Mouse (Mus musculus) forebrain, embryonic 15.5 days (tissue): ENCODE results near the gene Rnd2. TPM values are rescaled to one million over a fixed set of nuclear protein-coding genes. Genes with fewer than 3 reads are reported as not detected.

ENCODE experiments used
- ATAC-seq: fragments of 200-750 bp; cut with Nextera tagmentation; replicated peaks from 2 replicates; pipeline ENCODE4 v1.8.0; 2017; ENCODE audit warnings: mild to moderate bottlenecking, moderate TSS enrichment, moderate library complexity
- H3K27ac ChIP-seq: fragments of 300-500 bp; sonication (generic); replicated peaks from 2 replicates; pipeline ENCODE4 v1.5.1; 2015; ENCODE audit warnings: mild to moderate bottlenecking, inconsistent platforms
- H3K27me3 ChIP-seq: fragments of 300-500 bp; sonication (generic); 2 replicates; pipeline ENCODE4 v1.6.1; 2015; ENCODE audit warnings: inconsistent platforms
- H3K36me3 ChIP-seq: fragments of 300-500 bp; sonication (generic); 2 replicates; pipeline ENCODE4 v1.6.1; 2015; ENCODE audit warnings: mild to moderate bottlenecking, inconsistent platforms
- H3K4me1 ChIP-seq: fragments of 300-500 bp; sonication (generic); 2 replicates; pipeline ENCODE4 v1.6.1; 2015; ENCODE audit warnings: inconsistent platforms
- H3K4me2 ChIP-seq: fragments of 300-500 bp; sonication (generic); replicated peaks from 2 replicates; pipeline ENCODE4 v1.6.1; 2015; ENCODE audit warnings: mild to moderate bottlenecking, inconsistent platforms
- H3K4me3 ChIP-seq: fragments of 300-500 bp; sonication (generic); 2 replicates; pipeline ENCODE4 v1.5.1; 2015; ENCODE audit warnings: mild to moderate bottlenecking, inconsistent platforms
- H3K9ac ChIP-seq: fragments of 300-500 bp; sonication (generic); replicated peaks from 2 replicates; pipeline ENCODE4 v1.6.1; 2015; ENCODE audit warnings: mild to moderate bottlenecking, inconsistent platforms
- H3K9me3 ChIP-seq: fragments of 300-500 bp; sonication (generic); 2 replicates; pipeline ENCODE4 v1.6.1; 2016; ENCODE audit warnings: inconsistent platforms
- WGBS: fragments of 180-500 bp; shearing (Covaris S2); methylation state at CpG from one replicate; pipeline ENCODE4 v1.1.7; 2015; ENCODE audit warnings: mixed read lengths; 5-methylcytosine and 5-hydroxymethylcytosine counted together
- polyA plus RNA-seq: library from polyadenylated mRNA; unstranded; fragments of >200 nt; fragmentation: Nextera tagmentation; extraction: Ambion mirVana; gene quantifications from 2 replicates; pipeline ENCODE4 v1.2.1, GENCODE M21; 2015

Rnd2 gene
- 121 and 142 TPM in 2 replicates for polyA plus RNA-seq

DNA sequence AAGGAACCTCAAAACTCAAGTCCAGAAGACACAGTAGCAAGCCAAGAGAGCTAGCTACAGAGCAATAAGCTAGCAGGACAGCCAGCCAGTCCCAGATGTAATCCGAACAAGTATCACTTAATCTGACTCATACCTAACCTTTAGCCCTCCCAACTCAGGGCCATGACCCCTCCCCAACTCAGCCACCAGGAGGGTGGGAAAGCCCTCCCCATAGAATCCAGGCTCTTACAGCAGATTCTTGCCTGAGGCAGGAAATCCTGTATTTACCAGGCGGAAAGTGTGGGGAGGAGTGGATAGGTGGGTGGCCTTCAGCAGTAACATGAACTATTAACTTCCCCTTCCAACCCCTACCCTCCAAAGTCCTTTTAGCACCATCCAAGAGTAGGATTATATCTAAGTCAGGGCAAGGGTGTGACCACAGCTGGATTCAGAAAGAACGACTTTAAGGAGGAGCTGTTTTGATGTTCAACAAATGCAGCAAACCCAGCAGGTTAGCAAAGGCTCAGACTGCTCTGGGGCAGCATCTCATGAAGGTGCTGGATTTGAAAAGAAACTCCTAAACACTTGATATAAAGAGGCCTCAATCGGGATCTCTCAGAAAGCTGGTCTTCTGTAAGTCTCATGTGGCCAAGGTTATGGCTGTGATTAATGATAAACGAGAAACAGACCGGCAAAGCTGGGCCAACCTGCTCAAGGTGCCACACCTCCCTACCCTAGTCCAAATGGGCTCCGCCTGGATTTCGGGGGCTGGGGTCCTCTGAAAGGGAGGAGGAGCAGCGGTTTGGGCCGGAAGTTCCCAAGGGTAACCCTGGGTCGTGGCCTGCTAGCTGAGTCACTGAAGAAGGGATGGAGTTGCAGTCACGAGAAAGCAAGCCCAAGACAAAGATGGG is at the start of gene Rnd2:
TSS of gene Rnd2 (plus strand) at position 789 of the 890 bp plus-strand sequence.
- peak within 1 kb of the TSS; percentile 79 for H3K4me3 ChIP-seq
- H3K9me3 ChIP-seq: no peaks in the 10 kb centered on the region
- peak within 1 kb of the TSS; percentile 88 for H3K27ac ChIP-seq
- peak within 1 kb of the TSS; percentile 86 for H3K9ac ChIP-seq
- 13% methylated on average over 12 of the region's 12 CpGs for WGBS
- H3K4me2 ChIP-seq: peak within 1 kb of the TSS; percentile 83
- H3K36me3 ChIP-seq: peaks cover 29% of the 10 kb centered on the region
- no peaks in the 10 kb centered on the region for H3K27me3 ChIP-seq
- peaks cover 58% of the 10 kb centered on the region for H3K4me1 ChIP-seq
- ATAC-seq: no peak

DNA sequence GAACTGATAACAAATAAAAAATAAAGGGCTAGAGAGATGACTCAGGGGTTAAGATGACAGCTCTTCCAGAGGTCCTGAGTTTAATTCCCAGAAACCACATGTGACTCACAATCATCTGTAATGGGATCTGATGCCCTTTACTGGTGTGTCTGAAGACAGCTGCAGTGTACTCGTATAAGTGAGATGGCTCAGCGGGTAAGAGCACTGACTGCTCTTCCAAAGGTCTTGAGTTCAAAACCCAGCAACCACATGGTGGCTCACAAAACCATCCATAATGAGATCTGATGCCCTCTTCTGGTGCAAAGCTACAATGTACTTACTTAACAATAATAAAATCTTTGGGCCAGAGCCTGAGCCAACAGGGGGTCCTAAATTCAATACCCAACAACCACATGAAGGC is 49.5 kb upstream of the Rnd2 start:
- Histone ChIP-seq H3K36me3 (peaks cover 31% of the 10 kb centered on the region), H3K9ac (no peak overlapping the region), H3K4me3 (no peak overlapping the region), H3K4me2 (no peak overlapping the region), H3K27ac (no peak overlapping the region), H3K9me3 (no peaks in the 10 kb centered on the region), H3K27me3 (no peaks in the 10 kb centered on the region), H3K4me1 (peaks cover 13% of the 10 kb centered on the region)
- ATAC-seq: no peak
- 83% methylated on average over 2 of the region's 2 CpGs for WGBS

DNA sequence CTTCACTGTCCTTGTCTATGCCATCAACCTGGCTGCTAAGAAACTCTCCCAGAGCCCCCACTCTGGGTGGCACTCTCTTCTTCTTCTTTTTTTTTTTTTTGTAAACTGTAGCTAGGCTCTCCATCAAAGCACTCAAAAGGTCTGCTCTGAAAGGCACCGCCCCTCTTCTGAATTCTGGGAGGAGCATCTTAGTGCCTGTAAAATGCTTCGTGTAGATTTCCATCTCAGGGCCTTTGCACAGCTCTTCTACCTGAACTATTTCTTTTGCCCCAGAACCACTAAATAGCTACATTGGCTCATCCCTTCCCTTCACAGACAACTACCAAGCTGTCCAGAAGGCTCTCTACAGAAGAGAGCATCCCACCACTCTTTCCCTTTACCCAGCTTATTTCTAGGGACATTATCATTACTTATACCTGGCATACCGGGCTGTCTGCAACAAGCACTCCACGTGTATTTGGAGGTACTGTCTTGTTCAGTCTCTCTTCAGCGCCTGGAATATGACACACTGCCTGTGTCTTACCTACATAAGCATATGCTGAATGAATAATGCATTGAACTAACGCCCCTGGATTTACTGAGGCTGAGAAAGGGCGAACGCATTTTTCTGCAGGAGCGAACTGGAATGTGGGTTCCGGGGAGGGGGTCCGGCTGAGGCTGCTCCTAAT is 48.2 kb upstream of the Rnd2 start:
- peak overlapping the region; percentile 88 for H3K4me3 ChIP-seq
- H3K27ac ChIP-seq: peak overlapping the region; percentile 89
- H3K9ac ChIP-seq: peak overlapping the region; percentile 83
- H3K27me3 ChIP-seq: no peaks in the 10 kb centered on the region
- H3K36me3 ChIP-seq: peaks cover 20% of the 10 kb centered on the region
- peak; percentile 70; the same call in 1 of the 2 replicates for ATAC-seq
- peak overlapping the region; percentile 73 for H3K4me2 ChIP-seq
- WGBS: under 1% methylated on average over 11 of the region's 11 CpGs
- H3K9me3 ChIP-seq: no peaks in the 10 kb centered on the region
- H3K4me1 ChIP-seq: peaks cover 13% of the 10 kb centered on the region

DNA sequence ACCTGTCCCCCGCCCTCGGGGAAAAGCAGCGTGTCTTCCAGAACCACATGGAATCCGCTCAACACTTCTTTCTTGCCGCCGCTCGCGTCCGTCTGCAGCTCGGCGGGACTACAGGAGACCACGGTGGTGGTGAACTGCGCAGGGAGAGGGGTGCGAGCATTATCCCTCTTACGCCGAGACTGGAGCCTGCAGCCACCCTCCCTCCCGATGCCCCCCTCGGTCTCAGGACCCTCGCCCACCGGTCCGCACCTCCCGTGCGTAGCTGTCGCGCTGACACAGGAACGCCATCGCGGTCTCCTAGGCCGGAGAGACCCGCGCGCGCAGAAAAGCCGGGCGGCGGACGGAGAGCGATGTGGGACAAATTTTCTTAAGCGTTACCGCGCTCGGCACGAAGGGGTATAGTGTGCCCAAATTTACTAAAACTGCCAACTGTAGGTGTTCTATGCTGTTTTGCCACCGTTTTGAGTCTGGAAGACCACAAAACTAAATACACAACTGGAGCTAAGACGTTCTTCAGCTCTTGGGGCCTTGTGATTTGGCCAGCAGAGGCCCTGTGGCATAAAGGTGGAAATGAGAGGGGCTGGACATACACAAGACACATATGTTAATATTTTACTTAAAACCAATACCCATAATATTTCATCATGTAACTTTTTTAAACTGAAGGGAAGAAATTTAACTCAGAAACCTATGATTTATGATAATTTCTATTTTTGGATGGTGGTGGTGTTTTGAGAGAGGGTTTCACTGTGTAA is 47.5 kb upstream of the Rnd2 start, which contains the start of gene Aarsd1:
TSS of gene Aarsd1 (minus strand) at position 515 of the 755 bp plus-strand sequence.
- Histone ChIP-seq H3K27me3 (no peaks in the 10 kb centered on the region), H3K9ac (peak within 1 kb of the TSS; percentile 83), H3K4me1 (peaks cover 13% of the 10 kb centered on the region), H3K36me3 (peaks cover 13% of the 10 kb centered on the region), H3K4me3 (peak within 1 kb of the TSS; percentile 88), H3K4me2 (peak within 1 kb of the TSS; percentile 73), H3K9me3 (no peaks in the 10 kb centered on the region), H3K27ac (peak within 1 kb of the TSS; percentile 89)
- ATAC-seq: peak; percentile 90
- 0% methylated on average over 45 of the region's 45 CpGs for WGBS

DNA sequence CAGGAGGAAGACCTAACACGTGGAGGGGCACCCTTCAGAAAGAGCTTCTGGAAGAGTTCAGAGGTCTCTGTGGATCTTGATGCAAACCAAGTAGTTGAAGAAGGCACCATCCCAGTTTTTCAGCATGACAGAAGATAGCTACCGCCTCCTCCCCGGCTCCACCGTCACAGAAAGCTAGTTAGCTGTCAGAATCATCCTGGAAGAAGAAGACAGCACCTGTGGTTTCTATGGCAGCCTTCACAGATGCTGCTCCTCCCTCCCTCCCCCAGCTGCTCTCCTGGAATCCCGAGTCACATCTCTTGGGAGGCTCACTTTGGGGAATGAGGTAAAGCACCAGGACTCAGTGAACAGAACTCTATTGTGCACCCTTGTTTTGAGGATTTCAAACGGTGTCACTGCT is 45.8 kb upstream of the Rnd2 start:
- H3K4me2 ChIP-seq: no peak overlapping the region
- peaks cover 13% of the 10 kb centered on the region for H3K4me1 ChIP-seq
- 55% methylated on average over 6 of the region's 6 CpGs for WGBS
- H3K9me3 ChIP-seq: no peaks in the 10 kb centered on the region
- H3K4me3 ChIP-seq: no peak overlapping the region
- H3K36me3 ChIP-seq: peaks cover 2% of the 10 kb centered on the region; the same call in 1 of the 2 replicates
- H3K9ac ChIP-seq: no peak overlapping the region
- no peak for ATAC-seq
- no peaks in the 10 kb centered on the region for H3K27me3 ChIP-seq
- H3K27ac ChIP-seq: no peak overlapping the region

DNA sequence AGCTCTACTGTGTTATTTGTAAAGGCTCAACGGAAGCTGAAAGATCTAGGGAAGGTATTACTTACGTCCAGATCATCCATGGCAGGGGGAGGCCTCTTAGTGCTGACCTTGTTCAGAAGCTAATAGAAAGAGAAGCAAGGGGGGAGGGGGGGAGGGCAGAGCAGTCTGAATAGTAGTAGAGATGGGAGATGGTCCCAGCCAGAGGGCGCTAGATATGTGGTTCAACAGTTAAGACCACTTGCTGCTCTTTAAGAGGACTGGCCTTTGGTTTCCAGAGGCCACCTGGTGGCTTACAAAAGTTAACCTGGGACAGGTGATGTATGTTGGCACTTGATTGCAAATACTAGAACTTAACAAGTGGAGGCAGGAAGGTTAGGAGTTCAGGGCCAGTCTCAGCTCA is 45.2 kb upstream of the Rnd2 start:
- Histone ChIP-seq H3K27me3 (no peaks in the 10 kb centered on the region), H3K4me1 (peaks cover 19% of the 10 kb centered on the region), H3K4me2 (no peak overlapping the region), H3K9me3 (no peaks in the 10 kb centered on the region), H3K27ac (no peak overlapping the region), H3K9ac (no peak overlapping the region), H3K4me3 (no peak overlapping the region), H3K36me3 (no peaks in the 10 kb centered on the region)
- WGBS: 8% methylated on average over 3 of the region's 3 CpGs
- no peak for ATAC-seq

DNA sequence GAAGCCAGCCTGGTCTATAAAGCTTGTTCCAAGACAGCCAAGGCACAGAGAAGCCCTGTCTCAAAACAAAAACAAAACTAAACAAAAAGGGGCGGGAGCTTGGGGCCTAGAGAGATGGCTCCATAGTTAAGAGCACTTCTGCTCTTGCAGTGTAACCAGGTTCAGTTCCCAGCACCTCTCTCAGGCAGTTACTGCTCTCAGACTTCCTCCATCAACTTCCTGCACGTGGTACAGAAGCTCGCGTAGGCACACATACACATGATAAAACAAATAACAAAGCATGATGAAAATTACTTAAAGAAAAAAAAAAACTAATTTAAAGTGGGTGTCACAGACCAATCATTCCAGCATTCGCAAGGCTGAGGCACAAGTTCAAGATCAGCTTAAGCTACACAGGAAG is 44.7 kb upstream of the Rnd2 start:
- H3K4me3 ChIP-seq: no peak overlapping the region
- no peaks in the 10 kb centered on the region for H3K36me3 ChIP-seq
- no peaks in the 10 kb centered on the region for H3K9me3 ChIP-seq
- H3K27me3 ChIP-seq: no peaks in the 10 kb centered on the region
- H3K27ac ChIP-seq: no peak overlapping the region
- 86% methylated on average over 5 of the region's 5 CpGs for WGBS
- no peak overlapping the region for H3K4me2 ChIP-seq
- H3K4me1 ChIP-seq: peaks cover 20% of the 10 kb centered on the region
- no peak for ATAC-seq
- no peak overlapping the region for H3K9ac ChIP-seq

DNA sequence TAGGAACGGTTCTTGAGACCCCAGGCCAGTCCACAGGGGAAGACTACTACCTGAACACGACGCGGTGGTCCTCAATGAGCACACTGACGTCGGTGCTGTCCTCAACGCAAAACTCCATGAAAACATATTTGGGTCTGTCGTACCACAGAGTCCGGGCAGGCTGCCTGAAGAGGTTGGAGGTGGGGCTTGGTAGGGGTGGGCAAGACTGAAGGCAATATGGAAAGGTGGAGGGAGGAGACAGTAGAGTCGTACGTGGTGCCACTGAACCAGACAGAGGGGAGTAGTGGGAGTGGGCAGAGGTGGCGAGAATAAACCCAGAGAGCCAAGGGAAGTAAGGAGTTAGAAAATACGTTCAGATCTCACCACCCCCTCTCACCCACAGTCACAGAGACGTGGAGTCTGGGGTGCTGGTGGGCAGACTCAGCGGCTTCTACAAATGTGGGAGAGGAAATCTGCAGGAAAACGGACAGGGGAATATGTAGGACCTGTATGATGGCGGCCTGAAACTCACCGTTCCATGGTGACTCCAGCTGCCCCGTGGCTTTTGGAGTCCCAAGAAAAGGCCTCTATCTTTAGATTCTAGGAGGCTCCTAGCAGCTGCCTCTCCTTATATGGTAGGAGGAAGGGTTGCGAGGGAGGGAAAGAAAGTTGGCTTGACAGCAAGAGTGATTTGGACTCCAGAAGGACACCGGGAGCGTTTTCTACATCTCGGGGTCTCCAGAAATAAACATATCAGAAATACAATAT is 40.5 kb upstream of the Rnd2 start, which contains the start of gene Gm27029:
TSS of gene Gm27029 (minus strand) at position 692 of the 747 bp plus-strand sequence.
- peaks cover 2% of the 10 kb centered on the region; the same call in 1 of the 2 replicates for H3K36me3 ChIP-seq
- ATAC-seq: peak; percentile 33
- peaks cover 31% of the 10 kb centered on the region for H3K4me1 ChIP-seq
- peak within 1 kb of the TSS; percentile 90 for H3K4me2 ChIP-seq
- 6% methylated on average over 23 of the region's 23 CpGs for WGBS
- peak within 1 kb of the TSS; percentile 79 for H3K4me3 ChIP-seq
- H3K27me3 ChIP-seq: no peaks in the 10 kb centered on the region
- H3K9me3 ChIP-seq: no peaks in the 10 kb centered on the region
- H3K9ac ChIP-seq: peak within 1 kb of the TSS; percentile 78
- peak within 1 kb of the TSS; percentile 86 for H3K27ac ChIP-seq

DNA sequence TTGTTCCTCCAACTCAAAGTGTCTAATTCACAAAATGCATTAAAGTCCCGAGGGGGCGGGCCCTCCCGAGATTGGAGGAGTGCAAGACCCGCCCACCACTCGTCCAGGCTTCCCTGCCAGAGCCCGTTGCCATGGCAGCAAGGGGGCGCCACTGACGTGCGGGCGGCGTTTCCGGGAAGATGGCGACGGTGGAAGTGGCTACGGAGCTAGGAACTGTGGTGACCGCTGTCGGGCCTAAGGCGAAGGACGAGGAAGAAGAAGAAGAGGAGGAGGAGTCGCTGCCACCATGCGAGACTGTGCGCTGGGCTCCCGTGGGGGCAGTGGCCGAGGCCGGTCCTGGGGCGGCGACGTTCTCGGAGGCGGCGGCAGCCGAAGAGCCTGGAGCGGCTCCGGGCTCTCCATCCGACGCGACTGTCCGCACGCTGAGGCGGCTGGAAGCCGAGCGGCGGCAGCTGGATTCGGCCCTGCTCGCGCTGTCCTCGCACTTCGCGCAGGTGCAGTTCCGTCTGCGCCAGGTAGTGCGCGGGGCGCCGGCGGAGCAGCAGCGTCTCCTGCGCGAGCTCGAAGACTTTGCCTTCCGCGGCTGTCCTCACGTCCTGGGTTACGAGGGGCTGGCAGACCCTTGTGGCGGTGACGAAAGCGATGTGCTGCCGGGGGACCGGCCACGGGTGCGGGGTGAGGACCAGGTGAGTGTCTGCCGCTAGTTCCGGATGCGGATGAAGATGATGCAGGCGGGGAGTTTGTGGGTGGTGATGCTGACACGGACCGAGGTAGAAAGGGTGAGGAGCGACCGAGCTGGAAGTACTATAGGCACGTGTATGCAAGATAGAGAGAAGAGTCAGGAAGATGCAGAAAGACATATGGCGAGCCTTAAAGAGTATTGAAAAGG is 39.6 kb upstream of the Rnd2 start, which contains the start of the genes Rundc1 and Ptges3l:
TSS of gene Rundc1 (plus strand) at position 161 of the 889 bp plus-strand sequence.
TSS of gene Ptges3l (minus strand) at position 409 of the 889 bp plus-strand sequence.
- under 1% methylated on average over 74 of the region's 81 CpGs for WGBS
- H3K27me3 ChIP-seq: no peaks in the 10 kb centered on the region
- peaks cover 31% of the 10 kb centered on the region for H3K4me1 ChIP-seq
- peak within 1 kb of the TSS; percentile 79 for H3K4me3 ChIP-seq
- H3K36me3 ChIP-seq: peaks cover 10% of the 10 kb centered on the region
- H3K9ac ChIP-seq: peak within 1 kb of the TSS; percentile 78
- peak within 1 kb of the TSS; percentile 86 for H3K27ac ChIP-seq
- ATAC-seq: peak; percentile 95
- peak within 1 kb of the TSS; percentile 90 for H3K4me2 ChIP-seq
- no peaks in the 10 kb centered on the region for H3K9me3 ChIP-seq

DNA sequence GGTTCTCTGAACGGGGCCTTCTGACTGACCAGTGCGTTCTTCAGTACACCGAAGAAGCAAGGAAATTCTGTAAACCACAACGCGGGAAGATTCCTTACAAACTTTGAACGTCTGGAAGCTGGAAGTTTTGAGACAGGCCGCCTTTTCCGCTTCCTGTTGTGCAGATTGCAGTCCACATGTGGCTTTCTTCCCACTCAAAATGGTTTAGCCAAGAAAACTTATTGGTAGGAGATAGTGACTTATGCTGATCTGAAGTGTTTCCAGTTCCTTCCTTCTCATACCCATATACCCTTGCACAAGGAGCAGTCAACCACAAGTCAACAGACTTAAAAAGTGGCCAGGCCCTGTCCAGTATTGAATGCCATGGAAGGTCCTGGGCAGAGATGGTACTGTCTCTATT is 38.6 kb upstream of the Rnd2 start:
- Histone ChIP-seq H3K36me3 (peaks cover 20% of the 10 kb centered on the region), H3K4me1 (peaks cover 31% of the 10 kb centered on the region), H3K4me2 (peak overlapping the region; percentile 90), H3K9ac (peak overlapping the region; percentile 78), H3K4me3 (peak overlapping the region; percentile 79), H3K27me3 (no peaks in the 10 kb centered on the region), H3K9me3 (no peaks in the 10 kb centered on the region), H3K27ac (no peak overlapping the region)
- 71% methylated on average over 8 of the region's 8 CpGs for WGBS
- no peak for ATAC-seq
